Mouse (Mus musculus) kidney, embryonic 15.5 days (tissue): ENCODE data around the gene Dad1. TPM values are rescaled to one million over a fixed set of nuclear protein-coding genes. Genes with fewer than 3 reads are reported as not detected.
A peak's percentile ranks its signal among the peaks of the same experiment; 100 is the strongest.

Experiments used
- ATAC-seq: fragments of 200-750 bp; cut with Nextera tagmentation; replicated peaks from 2 replicates; pipeline ENCODE4 v1.8.0; 2017; ENCODE audit warnings: moderate TSS enrichment; ENCODE audit not compliant: low FRiP score
- H3K27ac ChIP-seq: fragments of 300-500 bp; sonication (generic); 2 replicates; pipeline ENCODE4 v1.5.1; 2015; ENCODE audit warnings: mild to moderate bottlenecking, inconsistent platforms
- H3K27me3 ChIP-seq: fragments of 300-500 bp; sonication (generic); 2 replicates; pipeline ENCODE4 v1.6.1; 2015; ENCODE audit warnings: inconsistent platforms
- H3K36me3 ChIP-seq: fragments of 300-500 bp; sonication (generic); 2 replicates; pipeline ENCODE4 v1.6.1; 2015; ENCODE audit warnings: inconsistent platforms
- H3K4me1 ChIP-seq: fragments of 300-500 bp; sonication (generic); 2 replicates; pipeline ENCODE4 v1.6.1; 2015; ENCODE audit warnings: inconsistent platforms
- H3K4me2 ChIP-seq: fragments of 300-500 bp; sonication (generic); 2 replicates; pipeline ENCODE4 v1.6.1; 2015; ENCODE audit warnings: moderate library complexity, mild to moderate bottlenecking, inconsistent platforms
- H3K4me3 ChIP-seq: fragments of 300-500 bp; sonication (generic); replicated peaks from 2 replicates; pipeline ENCODE4 v1.5.1; 2015; ENCODE audit warnings: mild to moderate bottlenecking, inconsistent platforms
- H3K9ac ChIP-seq: fragments of 300-500 bp; sonication (generic); 2 replicates; pipeline ENCODE4 v1.6.1; 2015; ENCODE audit warnings: mild to moderate bottlenecking, inconsistent platforms
- H3K9me3 ChIP-seq: fragments of 300-500 bp; sonication (generic); replicated peaks from 2 replicates; pipeline ENCODE4 v1.6.1; 2016; ENCODE audit warnings: inconsistent platforms
- WGBS: fragments of 180-500 bp; shearing (Covaris S2); methylation state at CpG from one replicate; pipeline ENCODE4 v1.1.7; 2015; ENCODE audit warnings: mixed read lengths; 5-methylcytosine and 5-hydroxymethylcytosine counted together
- polyA plus RNA-seq: library from polyadenylated mRNA; unstranded; fragments of >200 nt; fragmentation: Nextera tagmentation; extraction: Ambion mirVana; gene quantifications from 2 replicates; pipeline ENCODE4 v1.2.1, GENCODE M21; 2015

Dad1 gene
- polyA plus RNA-seq, 1 experiment from 2014 or later, result 441 TPM

- peaks cover 60% of the 10 kb centered on the region for H3K4me1 ChIP-seq
- 83% methylated on average over 8 of the region's 8 CpGs for WGBS
- no peaks in the 10 kb centered on the region for H3K9me3 ChIP-seq
- no peaks in the 10 kb centered on the region for H3K27me3 ChIP-seq
- ATAC-seq, result no peak
- no peak overlapping the region for H3K27ac ChIP-seq
- H3K4me3 ChIP-seq, result no peak overlapping the region
- no peaks in the 10 kb centered on the region for H3K36me3 ChIP-seq
- H3K4me2 ChIP-seq, result no peak overlapping the region
- no peak overlapping the region for H3K9ac ChIP-seq
Measured at GRCm38 (mm10) chr14:54222289-54222727, 31.6 kb downstream of the Dad1 start.

GRCm38 (mm10) chr14:54221641-54222040, 32.3 kb downstream of the Dad1 start:
- no peak for ATAC-seq
- no peak overlapping the region for H3K4me3 ChIP-seq
- H3K4me2 ChIP-seq, result no peak overlapping the region
- no peaks in the 10 kb centered on the region for H3K36me3 ChIP-seq
- H3K9ac ChIP-seq, result no peak overlapping the region
- H3K27ac ChIP-seq, result no peak overlapping the region
- H3K9me3 ChIP-seq, result no peaks in the 10 kb centered on the region
- peaks cover 58% of the 10 kb centered on the region for H3K4me1 ChIP-seq
- 92% methylated on average over 6 of the region's 6 CpGs for WGBS
- H3K27me3 ChIP-seq, result no peaks in the 10 kb centered on the region

GRCm38 (mm10) chr14:54220726-54221494, 33.0 kb downstream of the Dad1 start:
- Histone ChIP-seq H3K4me2 (no peak overlapping the region), H3K4me1 (peaks cover 55% of the 10 kb centered on the region), H3K27me3 (no peaks in the 10 kb centered on the region), H3K9me3 (no peaks in the 10 kb centered on the region), H3K4me3 (no peak overlapping the region), H3K9ac (no peak overlapping the region), H3K27ac (no peak overlapping the region), H3K36me3 (no peaks in the 10 kb centered on the region)
- no peak for ATAC-seq
- WGBS, result 63% methylated on average over 8 of the region's 8 CpGs

- Histone ChIP-seq H3K27me3 (no peaks in the 10 kb centered on the region), H3K4me1 (peaks cover 56% of the 10 kb centered on the region), H3K36me3 (no peaks in the 10 kb centered on the region), H3K9ac (no peak overlapping the region), H3K9me3 (no peaks in the 10 kb centered on the region), H3K27ac (no peak overlapping the region), H3K4me3 (no peak overlapping the region), H3K4me2 (no peak overlapping the region)
- WGBS, result 71% methylated on average over 7 of the region's 7 CpGs
- ATAC-seq, result no peak
Measured at GRCm38 (mm10) chr14:54219849-54220248, 34.1 kb downstream of the Dad1 start.

GRCm38 (mm10) chr14:54219256-54219655, 34.6 kb downstream of the Dad1 start:
- H3K9ac ChIP-seq, result no peak overlapping the region
- H3K27me3 ChIP-seq, result no peaks in the 10 kb centered on the region
- no peaks in the 10 kb centered on the region for H3K9me3 ChIP-seq
- peaks cover 56% of the 10 kb centered on the region for H3K4me1 ChIP-seq
- no peak overlapping the region for H3K27ac ChIP-seq
- ATAC-seq, result no peak
- no peak overlapping the region for H3K4me2 ChIP-seq
- H3K4me3 ChIP-seq, result no peak overlapping the region
- H3K36me3 ChIP-seq, result no peaks in the 10 kb centered on the region
- 48% methylated on average over 8 of the region's 8 CpGs for WGBS

- no peaks in the 10 kb centered on the region for H3K36me3 ChIP-seq
- no peak overlapping the region for H3K9ac ChIP-seq
- H3K4me3 ChIP-seq, result no peak overlapping the region
- H3K9me3 ChIP-seq, result no peaks in the 10 kb centered on the region
- H3K4me1 ChIP-seq, result peaks cover 56% of the 10 kb centered on the region
- WGBS, result 31% methylated on average over 9 of the region's 9 CpGs
- no peak overlapping the region for H3K4me2 ChIP-seq
- no peaks in the 10 kb centered on the region for H3K27me3 ChIP-seq
- ATAC-seq, result no peak
- no peak overlapping the region for H3K27ac ChIP-seq
Measured at GRCm38 (mm10) chr14:54218721-54219120, 35.2 kb downstream of the Dad1 start.

- Histone ChIP-seq H3K4me2 (no peak overlapping the region), H3K9me3 (no peaks in the 10 kb centered on the region), H3K27me3 (no peaks in the 10 kb centered on the region), H3K4me3 (no peak overlapping the region), H3K27ac (no peak overlapping the region), H3K36me3 (no peaks in the 10 kb centered on the region), H3K9ac (no peak overlapping the region), H3K4me1 (peaks cover 56% of the 10 kb centered on the region)
- WGBS, result 26% methylated on average over 1 of the region's 1 CpGs
- no peak for ATAC-seq
Measured at GRCm38 (mm10) chr14:54218233-54218632, 35.7 kb downstream of the Dad1 start.

- no peak for ATAC-seq
- Histone ChIP-seq H3K4me1 (peaks cover 53% of the 10 kb centered on the region), H3K27ac (peak overlapping the region; percentile 11; the same call in 1 of the 2 replicates), H3K9me3 (no peaks in the 10 kb centered on the region), H3K9ac (no peak overlapping the region), H3K36me3 (no peaks in the 10 kb centered on the region), H3K4me3 (no peak overlapping the region), H3K4me2 (no peak overlapping the region), H3K27me3 (no peaks in the 10 kb centered on the region)
- WGBS, result 73% methylated on average over 7 of the region's 7 CpGs
Measured at GRCm38 (mm10) chr14:54216126-54216525, 37.8 kb downstream of the Dad1 start.

GRCm38 (mm10) chr14:54214901-54215300, 39.0 kb downstream of the Dad1 start:
- no peak overlapping the region for H3K4me3 ChIP-seq
- H3K27ac ChIP-seq, result peak overlapping the region; percentile 66
- peaks cover 53% of the 10 kb centered on the region for H3K4me1 ChIP-seq
- H3K4me2 ChIP-seq, result no peak overlapping the region
- H3K9me3 ChIP-seq, result no peaks in the 10 kb centered on the region
- no peak overlapping the region for H3K9ac ChIP-seq
- no peaks in the 10 kb centered on the region for H3K27me3 ChIP-seq
- ATAC-seq, result no peak
- H3K36me3 ChIP-seq, result no peaks in the 10 kb centered on the region
- WGBS, result 52% methylated on average over 10 of the region's 10 CpGs

GRCm38 (mm10) chr14:54214477-54214876, 39.4 kb downstream of the Dad1 start:
- Histone ChIP-seq H3K36me3 (no peaks in the 10 kb centered on the region), H3K27me3 (no peaks in the 10 kb centered on the region), H3K9me3 (no peaks in the 10 kb centered on the region), H3K4me3 (no peak overlapping the region), H3K4me2 (no peak overlapping the region), H3K9ac (no peak overlapping the region), H3K4me1 (peaks cover 53% of the 10 kb centered on the region), H3K27ac (peak overlapping the region; percentile 66)
- no peak for ATAC-seq
- 26% methylated on average over 2 of the region's 2 CpGs for WGBS

GRCm38 (mm10) chr14:54213734-54214133, 40.2 kb downstream of the Dad1 start:
- peak overlapping the region; percentile 46; the same call in 1 of the 2 replicates for H3K27ac ChIP-seq
- H3K9me3 ChIP-seq, result no peaks in the 10 kb centered on the region
- 79% methylated on average over 2 of the region's 2 CpGs for WGBS
- H3K36me3 ChIP-seq, result no peaks in the 10 kb centered on the region
- no peak overlapping the region for H3K4me3 ChIP-seq
- no peak overlapping the region for H3K9ac ChIP-seq
- H3K27me3 ChIP-seq, result no peaks in the 10 kb centered on the region
- ATAC-seq, result no peak
- H3K4me2 ChIP-seq, result no peak overlapping the region
- peaks cover 47% of the 10 kb centered on the region for H3K4me1 ChIP-seq

GRCm38 (mm10) chr14:54211755-54212154, 42.1 kb downstream of the Dad1 start:
- H3K27ac ChIP-seq, result no peak overlapping the region
- no peaks in the 10 kb centered on the region for H3K27me3 ChIP-seq
- H3K36me3 ChIP-seq, result no peaks in the 10 kb centered on the region
- WGBS, result 89% methylated on average over 5 of the region's 5 CpGs
- no peak overlapping the region for H3K4me2 ChIP-seq
- H3K4me1 ChIP-seq, result peaks cover 42% of the 10 kb centered on the region
- no peak overlapping the region for H3K4me3 ChIP-seq
- H3K9ac ChIP-seq, result no peak overlapping the region
- no peak for ATAC-seq
- H3K9me3 ChIP-seq, result no peaks in the 10 kb centered on the region

GRCm38 (mm10) chr14:54211199-54211598, 42.7 kb downstream of the Dad1 start:
- H3K9ac ChIP-seq, result no peak overlapping the region
- no peak overlapping the region for H3K4me3 ChIP-seq
- H3K9me3 ChIP-seq, result no peaks in the 10 kb centered on the region
- no peak overlapping the region for H3K27ac ChIP-seq
- H3K4me1 ChIP-seq, result peaks cover 47% of the 10 kb centered on the region
- no peak for ATAC-seq
- H3K27me3 ChIP-seq, result no peaks in the 10 kb centered on the region
- no peak overlapping the region for H3K4me2 ChIP-seq
- H3K36me3 ChIP-seq, result no peaks in the 10 kb centered on the region
- 95% methylated on average over 8 of the region's 8 CpGs for WGBS
